Mouse (Mus musculus) forebrain, embryonic 11.5 days (tissue): ENCODE results near the gene Uba5. TPM values are rescaled to one million over a fixed set of nuclear protein-coding genes. Genes with fewer than 3 reads are reported as not detected.
A peak's percentile ranks its signal among the peaks of the same experiment; 100 is the strongest.

Source experiments
- ATAC-seq: fragments of 200-750 bp; cut with Nextera tagmentation; replicated peaks from 2 replicates; pipeline ENCODE4 v1.8.0; 2017; ENCODE audit warnings: moderate TSS enrichment; ENCODE audit not compliant: low FRiP score
- DNase-seq: peaks from one replicate; pipeline ENCODE4 v3.0.0-alpha.2; 2017; ENCODE audit warnings: low spot score
- H3K27ac ChIP-seq: fragments of 300-500 bp; sonication (generic); 2 replicates; pipeline ENCODE4 v1.5.1; 2014; ENCODE audit warnings: low read depth, low read length
- H3K27me3 ChIP-seq: fragments of 300-500 bp; sonication (generic); 2 replicates; pipeline ENCODE4 v1.6.1; 2014; ENCODE audit warnings: mild to moderate bottlenecking, low read length, mixed read lengths; ENCODE audit not compliant: control insufficient read depth, insufficient read depth
- H3K36me3 ChIP-seq: fragments of 300-500 bp; sonication (generic); 2 replicates; pipeline ENCODE4 v1.6.1; 2014; ENCODE audit warnings: mild to moderate bottlenecking, low read length, moderate library complexity, mixed read lengths; ENCODE audit not compliant: control insufficient read depth, insufficient read depth
- H3K4me1 ChIP-seq: fragments of 300-500 bp; sonication (generic); replicated peaks from 2 replicates; pipeline ENCODE4 v1.6.1; 2014; ENCODE audit warnings: low read length, mixed read lengths; ENCODE audit not compliant: control insufficient read depth, insufficient read depth
- H3K4me2 ChIP-seq: fragments of 300-500 bp; sonication (generic); 2 replicates; pipeline ENCODE4 v1.6.1; 2014; ENCODE audit warnings: low read depth, mild to moderate bottlenecking, low read length, moderate library complexity, mixed read lengths; ENCODE audit not compliant: severe bottlenecking
- H3K4me3 ChIP-seq: fragments of 300-500 bp; sonication (generic); 2 replicates; pipeline ENCODE4 v1.5.1; 2014; ENCODE audit warnings: low read depth, low read length
- H3K9ac ChIP-seq: fragments of 300-500 bp; sonication (generic); 2 replicates; pipeline ENCODE4 v1.6.1; 2014; ENCODE audit warnings: low read length
- H3K9me3 ChIP-seq: fragments of 300-500 bp; sonication (generic); 2 replicates; pipeline ENCODE4 v1.6.1; 2016; ENCODE audit warnings: low read length, mixed read lengths; ENCODE audit not compliant: control insufficient read depth
- WGBS: fragments of 180-500 bp; shearing (Covaris S2); extraction: QIAGEN DNeasy Blood & Tissue Kit; methylation state at CpG from one replicate; pipeline ENCODE4 v1.1.7; 2014; 5-methylcytosine and 5-hydroxymethylcytosine counted together
- polyA plus RNA-seq: library from polyadenylated mRNA; unstranded; fragments of >200 nt; fragmentation: Nextera tagmentation; extraction: Ambion mirVana; gene quantifications from 2 replicates; pipeline ENCODE4 v1.2.1, GENCODE M21; 2014

Gene Uba5
- polyA plus RNA-seq, 1 experiment from 2014 or later = 58.2 TPM

DNA sequence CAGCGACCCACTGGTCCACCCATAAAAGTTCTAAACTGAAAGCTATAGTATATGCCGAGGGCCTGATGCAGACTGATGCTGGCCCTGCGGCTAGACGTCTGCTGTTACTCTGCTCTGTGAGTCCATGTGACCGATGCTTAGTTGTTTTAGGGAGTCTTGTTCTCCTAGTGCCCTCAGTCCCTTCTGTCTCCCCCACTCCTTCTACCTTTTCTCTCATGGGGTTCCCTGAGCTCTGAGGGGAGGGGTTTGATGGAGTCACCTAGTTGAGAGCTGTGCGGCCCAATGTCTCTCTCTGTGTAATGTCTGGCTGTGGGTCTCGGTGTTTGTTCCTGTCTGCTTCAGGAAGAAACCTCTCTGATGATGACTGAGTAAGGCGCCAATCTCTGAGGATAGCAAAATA, 35.7 kb downstream of the Uba5 start:
- 97% methylated on average over 8 of the region's 8 CpGs for WGBS
- no peaks in the 10 kb centered on the region; the same call in 1 of the 2 replicates for H3K36me3 ChIP-seq
- no peak for ATAC-seq

DNA sequence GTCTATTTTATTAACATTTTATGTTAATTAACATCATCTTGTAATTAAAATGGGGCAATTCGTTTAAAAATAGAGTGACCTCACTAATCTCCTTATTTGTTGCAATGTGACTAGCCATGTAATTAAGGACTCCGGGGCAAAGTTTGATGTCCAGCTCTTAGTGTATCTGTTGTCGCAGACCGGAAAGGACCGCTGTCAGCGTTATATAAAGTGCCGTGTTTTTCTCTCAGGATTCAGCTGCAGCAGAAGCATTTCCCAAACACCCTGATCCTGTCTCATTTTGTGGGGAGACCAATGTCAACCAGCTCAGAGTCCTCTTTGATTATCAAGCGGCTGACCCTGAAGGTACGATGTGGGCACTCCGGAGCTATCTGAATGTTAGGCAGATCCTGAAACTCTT, 41.9 kb downstream of the Uba5 start:
- H3K4me3 ChIP-seq = no peak overlapping the region
- peaks cover 2% of the 10 kb centered on the region; the same call in 1 of the 2 replicates for H3K36me3 ChIP-seq
- no peaks in the 10 kb centered on the region for H3K4me1 ChIP-seq
- no peak overlapping the region for H3K4me2 ChIP-seq
- no peaks in the 10 kb centered on the region for H3K27me3 ChIP-seq
- no peaks in the 10 kb centered on the region for H3K9me3 ChIP-seq
- H3K27ac ChIP-seq = no peak overlapping the region
- ATAC-seq = no peak
- DNase-seq = no peak
- H3K9ac ChIP-seq = no peak overlapping the region
- WGBS = 91% methylated on average over 10 of the region's 10 CpGs

More for the DNA sequence above, 35.7 kb downstream of the Uba5 start:
- H3K27ac ChIP-seq = no peak overlapping the region
- H3K9ac ChIP-seq = no peak overlapping the region
- DNase-seq = no peak
- H3K4me1 ChIP-seq = no peaks in the 10 kb centered on the region
- no peaks in the 10 kb centered on the region for H3K9me3 ChIP-seq
- no peak overlapping the region for H3K4me3 ChIP-seq
- H3K27me3 ChIP-seq = no peaks in the 10 kb centered on the region
- no peak overlapping the region for H3K4me2 ChIP-seq

DNA sequence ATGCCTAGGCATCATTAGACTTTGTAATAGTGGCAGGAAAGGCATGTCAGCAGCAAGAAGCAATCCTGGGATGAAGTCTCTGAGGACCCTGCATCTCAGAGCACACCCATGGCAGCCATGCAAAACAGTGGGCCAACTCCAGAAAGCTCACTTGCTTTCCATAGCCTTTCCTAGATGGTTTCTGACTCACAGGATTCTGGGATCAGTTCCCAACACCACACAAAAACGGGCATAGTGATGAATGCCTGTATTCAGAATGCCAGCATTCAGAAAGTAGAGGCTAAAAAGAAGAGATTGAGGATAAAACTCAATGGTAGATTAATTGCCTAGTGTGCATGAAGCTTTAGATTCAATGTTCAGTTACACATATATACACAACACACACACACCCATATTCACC, 48.4 kb downstream of the Uba5 start:
- no peak overlapping the region for H3K4me2 ChIP-seq
- H3K27me3 ChIP-seq = no peaks in the 10 kb centered on the region
- peaks cover 2% of the 10 kb centered on the region; the same call in 1 of the 2 replicates for H3K36me3 ChIP-seq
- no peak overlapping the region for H3K27ac ChIP-seq
- no peaks in the 10 kb centered on the region for H3K4me1 ChIP-seq
- 86% methylated on average over 1 of the region's 1 CpGs for WGBS
- no peak for DNase-seq
- no peak overlapping the region for H3K9ac ChIP-seq
- no peak for ATAC-seq
- H3K4me3 ChIP-seq = no peak overlapping the region
- H3K9me3 ChIP-seq = no peaks in the 10 kb centered on the region

DNA sequence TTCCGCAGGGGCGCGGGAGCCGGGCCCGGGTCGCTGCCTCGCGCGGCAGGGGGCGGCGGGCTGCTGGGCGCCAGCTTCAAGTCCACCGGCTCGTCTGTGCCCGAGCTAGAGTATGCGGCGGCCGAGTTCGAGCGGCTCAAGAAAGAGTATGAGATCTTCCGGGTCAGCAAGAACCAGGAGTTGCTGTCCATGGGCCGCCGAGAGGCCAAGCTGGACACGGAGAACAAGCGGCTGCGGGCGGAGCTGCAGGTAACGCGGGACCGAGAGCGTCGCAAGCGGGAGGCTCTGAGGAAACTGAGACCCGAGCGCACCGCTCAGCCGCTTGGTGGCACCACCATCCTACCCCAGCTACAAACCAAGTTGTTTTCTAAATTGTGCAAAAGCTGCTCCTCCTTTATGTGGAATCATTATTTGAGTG, 60.0 kb downstream of the Uba5 start:
- under 1% methylated on average over 37 of the region's 37 CpGs for WGBS
- peak; percentile 40; the same call in 1 of the 2 replicates for ATAC-seq
- no peaks in the 10 kb centered on the region for H3K4me1 ChIP-seq

DNA sequence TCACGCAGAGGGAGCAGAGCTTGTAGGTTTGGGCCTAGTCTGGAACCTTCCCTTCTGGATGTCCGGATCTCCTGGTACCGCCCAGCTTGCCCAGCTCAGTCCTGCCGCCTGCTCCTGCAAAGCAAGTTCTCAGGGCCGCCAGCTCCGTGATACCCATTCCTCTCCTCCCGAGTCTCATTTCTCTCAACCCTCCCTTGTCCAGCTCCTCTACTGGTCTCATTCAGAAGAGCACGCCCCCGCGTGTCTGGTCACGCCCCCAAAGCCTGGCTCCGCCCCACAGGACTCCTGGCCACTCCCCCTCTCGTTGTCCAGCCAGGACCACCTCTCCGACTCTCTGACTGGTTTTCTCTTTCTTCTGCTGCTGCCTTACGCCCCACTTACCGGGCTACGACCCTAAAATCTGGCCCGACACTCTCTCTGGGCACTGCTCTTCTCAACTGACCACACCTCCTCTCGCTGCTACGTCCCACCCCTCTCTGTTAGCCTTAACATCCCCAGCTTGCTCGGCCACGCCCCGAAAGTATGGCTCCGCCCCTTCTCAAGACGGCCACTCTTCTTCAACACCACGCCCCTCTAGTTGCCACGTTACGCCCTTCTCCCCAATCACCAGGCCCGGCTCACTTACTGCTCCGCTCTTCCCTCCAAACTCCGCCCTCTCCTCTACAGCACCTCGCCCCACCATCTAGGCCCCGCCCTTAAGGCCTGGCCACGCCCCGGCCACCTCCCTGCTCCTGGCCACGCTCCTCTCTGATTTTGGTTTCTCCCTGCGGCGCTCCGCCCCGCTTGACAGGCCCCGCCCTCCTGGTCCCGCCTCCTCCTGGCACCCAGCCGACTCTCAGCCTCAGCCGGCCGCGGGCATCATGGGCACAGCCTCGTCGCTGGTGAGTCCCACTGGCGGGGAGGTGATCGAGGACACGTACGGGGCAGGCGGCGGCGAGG, 60.7 kb downstream of the Uba5 start, which contains the start of gene Nphp3:
Nphp3 (plus strand) TSS at position 624 of the 939 bp plus-strand sequence.
- DNase-seq (peak; percentile 99), ATAC-seq (peak; percentile 98)
- H3K9me3 ChIP-seq = no peaks in the 10 kb centered on the region
- H3K4me2 ChIP-seq = peak within 1 kb of the TSS; percentile 72
- no peaks in the 10 kb centered on the region for H3K36me3 ChIP-seq
- WGBS = under 1% methylated on average over 55 of the region's 55 CpGs
- H3K4me3 ChIP-seq = peak within 1 kb of the TSS; percentile 62
- no peaks in the 10 kb centered on the region for H3K4me1 ChIP-seq
- peak within 1 kb of the TSS; percentile 69 for H3K9ac ChIP-seq
- H3K27me3 ChIP-seq = no peaks in the 10 kb centered on the region
- peak within 1 kb of the TSS; percentile 53 for H3K27ac ChIP-seq

More for the DNA sequence above, 60.0 kb downstream of the Uba5 start:
- H3K27ac ChIP-seq = peak overlapping the region; percentile 37
- DNase-seq = peak; percentile 88
- no peaks in the 10 kb centered on the region for H3K36me3 ChIP-seq
- peak overlapping the region; percentile 62 for H3K4me3 ChIP-seq
- no peaks in the 10 kb centered on the region for H3K9me3 ChIP-seq
- H3K27me3 ChIP-seq = no peaks in the 10 kb centered on the region
- H3K4me2 ChIP-seq = peak overlapping the region; percentile 72
- peak overlapping the region; percentile 69 for H3K9ac ChIP-seq

DNA sequence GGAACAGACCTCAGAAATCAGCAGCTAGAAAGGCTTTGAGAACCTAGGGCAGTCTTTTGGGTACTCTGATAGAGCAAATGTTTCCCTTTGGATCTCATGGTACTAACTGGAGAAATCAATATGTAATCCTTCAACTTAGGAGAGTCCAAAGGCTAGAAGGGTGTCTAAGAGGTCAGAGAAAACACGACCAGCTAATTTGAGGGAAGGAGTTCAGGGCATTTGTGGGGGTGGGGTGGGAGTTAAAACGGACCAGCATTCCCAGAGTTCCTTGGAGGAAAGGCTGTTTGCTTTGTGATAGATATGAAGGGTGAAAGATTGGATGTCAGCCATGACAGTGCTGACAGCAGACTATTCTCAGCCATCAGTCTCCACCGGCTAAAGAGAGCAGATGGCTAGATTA, 62.3 kb downstream of the Uba5 start:
- no peaks in the 10 kb centered on the region for H3K27me3 ChIP-seq
- H3K9me3 ChIP-seq = no peaks in the 10 kb centered on the region
- WGBS = 68% methylated on average over 3 of the region's 3 CpGs
- H3K36me3 ChIP-seq = no peaks in the 10 kb centered on the region
- no peak for DNase-seq
- H3K4me2 ChIP-seq = no peak overlapping the region
- no peak for ATAC-seq
- no peak overlapping the region for H3K4me3 ChIP-seq
- no peaks in the 10 kb centered on the region for H3K4me1 ChIP-seq
- H3K9ac ChIP-seq = no peak overlapping the region
- H3K27ac ChIP-seq = no peak overlapping the region

Other genes with a start within 250 kb of the Uba5 start
- gene Nphp3, start 60.6 kb downstream of the Uba5 start, polyA plus RNA-seq = 5.9 and 6.7 TPM in 2 replicates
- gene Gm28305, start 22.5 kb downstream of the Uba5 start, polyA plus RNA-seq = not detected in 2 replicates
- gene Acad11, start 243 bp upstream of the Uba5 start, polyA plus RNA-seq = 7.5 and 8.4 TPM in 2 replicates
- gene Ackr4, start 63.8 kb upstream of the Uba5 start, polyA plus RNA-seq = 0.64 and 0.68 TPM in 2 replicates
- 23.2 and 24.1 TPM in 2 replicates for gene Dnajc13, start 199.8 kb upstream of the Uba5 start, polyA plus RNA-seq